Mouse (Mus musculus): ENCODE measurements at regions not wholly inside any gene's neighbourhood (a gene's known extent, or its start where the extent isn't known, plus 50 kb on each side); places are given as distances from the start of the nearest gene placed in this dataset.

DNA sequence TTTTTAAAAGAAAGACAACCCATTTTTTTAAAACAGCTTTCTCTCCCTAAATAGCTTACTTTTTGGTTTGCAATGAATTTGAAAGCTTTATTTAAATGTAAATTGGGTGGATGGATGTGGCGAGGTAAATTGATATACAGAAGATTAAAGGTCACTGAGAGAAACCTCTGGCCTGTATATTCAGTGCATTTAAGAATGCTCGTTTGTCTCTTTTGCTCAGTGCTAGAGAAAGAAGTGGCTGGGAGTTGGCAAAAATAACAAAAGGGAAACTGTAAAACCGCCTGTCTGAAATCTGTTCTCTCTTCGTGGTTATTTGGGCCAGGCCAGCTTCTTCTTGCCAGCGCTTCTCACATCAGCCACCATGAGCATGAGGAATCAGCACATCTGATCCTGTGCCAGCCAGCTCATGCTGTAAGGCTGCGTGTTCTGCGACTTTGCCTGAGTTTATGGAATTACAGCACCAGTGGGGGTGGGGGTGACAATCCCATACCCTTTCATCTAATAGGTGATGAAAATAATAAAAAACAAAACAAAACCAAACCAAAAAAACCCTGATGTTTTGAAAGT, 62.7 kb upstream of the Cul1 start:
- no peak overlapping the region for H3K27ac ChIP-seq (replicated peaks; ENCODE audit: insufficient read depth, low read depth, low read length)
- DNase-seq (ENCODE audit: extremely low read depth, low read depth, low spot score), result no peak
- 75% methylated on average over 7 of the region's 7 CpGs for WGBS
- H3K4me1 ChIP-seq (ENCODE audit: control insufficient read depth, insufficient read depth, low read length), result no peaks in the 10 kb centered on the region
- H3K27me3 ChIP-seq (ENCODE audit: control insufficient read depth, insufficient read depth, low read length), result no peaks in the 10 kb centered on the region
- no peak overlapping the region for H3K4me3 ChIP-seq (ENCODE audit: insufficient read depth, low read depth, low read length)
- no peaks in the 10 kb centered on the region for H3K36me3 ChIP-seq (ENCODE audit: control insufficient read depth, insufficient read depth, low read length)
- TF ChIP-seq CTCF (IDR thresholded peaks at IDR 0.05; ENCODE audit: low read depth, low read length) (no peak), POLR2A (IDR thresholded peaks at IDR 0.05; ENCODE audit: extremely low read depth, insufficient read depth, low read length) (no peak)
- H3K9ac ChIP-seq (ENCODE audit: low read depth, low read length), result no peak overlapping the region
- H3K79me2 ChIP-seq (ENCODE audit: control insufficient read depth, insufficient read depth, low read length), result no peaks in the 10 kb centered on the region

- H3K36me3 ChIP-seq (ENCODE audit: control insufficient read depth, insufficient read depth, low read length), result no peaks in the 10 kb centered on the region
- H3K4me1 ChIP-seq (ENCODE audit: control insufficient read depth, insufficient read depth, low read length), result no peaks in the 10 kb centered on the region
- no peaks in the 10 kb centered on the region for H3K27me3 ChIP-seq (ENCODE audit: control insufficient read depth, insufficient read depth, low read length)
- no peak overlapping the region for H3K27ac ChIP-seq (replicated peaks; ENCODE audit: insufficient read depth, low read depth, low read length)
- H3K9ac ChIP-seq (ENCODE audit: low read depth, low read length), result no peak overlapping the region
- 76% methylated on average over 3 of the region's 3 CpGs for WGBS
- DNase-seq (ENCODE audit: extremely low read depth, low read depth, low spot score), result no peak
- no peaks in the 10 kb centered on the region for H3K79me2 ChIP-seq (ENCODE audit: control insufficient read depth, insufficient read depth, low read length)
- H3K4me3 ChIP-seq (ENCODE audit: insufficient read depth, low read depth, low read length), result no peak overlapping the region
- no peak for TF ChIP-seq CTCF (IDR thresholded peaks at IDR 0.05; ENCODE audit: low read depth, low read length)
- no peak for TF ChIP-seq POLR2A (IDR thresholded peaks at IDR 0.05; ENCODE audit: extremely low read depth, insufficient read depth, low read length)
Observed at GRCm38 (mm10) chr6:47391014-47391802, 62.0 kb upstream of the Cul1 start.

- Histone ChIP-seq H3K27me3 (ENCODE audit: control insufficient read depth, insufficient read depth, low read length) (no peaks in the 10 kb centered on the region), H3K27ac (replicated peaks; ENCODE audit: insufficient read depth, low read depth, low read length) (no peak overlapping the region), H3K36me3 (ENCODE audit: control insufficient read depth, insufficient read depth, low read length) (no peaks in the 10 kb centered on the region), H3K79me2 (ENCODE audit: control insufficient read depth, insufficient read depth, low read length) (no peaks in the 10 kb centered on the region), H3K4me1 (ENCODE audit: control insufficient read depth, insufficient read depth, low read length) (no peaks in the 10 kb centered on the region), H3K9ac (ENCODE audit: low read depth, low read length) (no peak overlapping the region), H3K4me3 (ENCODE audit: insufficient read depth, low read depth, low read length) (no peak overlapping the region)
- TF ChIP-seq CTCF (IDR thresholded peaks at IDR 0.05; ENCODE audit: low read depth, low read length) (no peak), POLR2A (IDR thresholded peaks at IDR 0.05; ENCODE audit: extremely low read depth, insufficient read depth, low read length) (no peak)
- peak; percentile 68 for DNase-seq (ENCODE audit: extremely low read depth, low read depth, low spot score)
- 30% methylated on average over 5 of the region's 5 CpGs for WGBS
Observed at GRCm38 (mm10) chr6:47395465-47396337, 57.5 kb upstream of the Cul1 start.
